Mouse (Mus musculus) adrenal gland, adult (tissue): Measurements from ENCODE around the gene Snx32.

Source experiments
- DNase-seq, 2 experiments: peaks; one replicate each; pipeline ENCODE4 v3.0.0; 2022 to 2023; ENCODE audit warnings: low spot score in 1 of 2; ENCODE audit not compliant: inconsistent age in 2 of 2

The Snx32 gene

GRCm38 (mm10) chr19:5512091-5513004, 2.0 kb upstream of the Snx32 start:
- peak; percentile 10 to 37 for DNase-seq

GRCm38 (mm10) chr19:5511074-5511632, 815 bp upstream of the Snx32 start:
- DNase-seq = no peak

DNA sequence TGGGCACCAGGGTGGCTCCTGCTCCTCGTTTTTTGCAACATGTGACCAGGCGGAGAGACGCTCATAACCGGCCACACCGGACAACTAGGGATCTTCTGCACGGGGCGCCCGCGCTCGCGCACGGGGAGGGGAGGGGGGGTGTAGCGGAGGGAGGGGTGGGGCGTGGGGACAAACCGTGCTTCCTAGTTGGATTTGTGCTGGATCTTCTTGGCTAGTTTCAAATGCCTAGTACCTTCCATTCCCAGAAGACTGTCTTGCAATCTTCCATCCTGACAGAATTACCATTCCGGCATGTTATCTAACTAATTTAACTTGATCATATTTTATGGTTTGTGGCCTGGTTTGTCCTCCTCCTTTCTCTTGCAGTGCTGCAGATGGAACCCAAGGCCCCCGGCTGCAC, 6.7 kb downstream of the Snx32 start, which contains the start of gene 1700020D05Rik:
TSS of gene 1700020D05Rik (minus strand) at position 101 of the 400 bp plus-strand sequence.
- DNase-seq = no peak

DNA sequence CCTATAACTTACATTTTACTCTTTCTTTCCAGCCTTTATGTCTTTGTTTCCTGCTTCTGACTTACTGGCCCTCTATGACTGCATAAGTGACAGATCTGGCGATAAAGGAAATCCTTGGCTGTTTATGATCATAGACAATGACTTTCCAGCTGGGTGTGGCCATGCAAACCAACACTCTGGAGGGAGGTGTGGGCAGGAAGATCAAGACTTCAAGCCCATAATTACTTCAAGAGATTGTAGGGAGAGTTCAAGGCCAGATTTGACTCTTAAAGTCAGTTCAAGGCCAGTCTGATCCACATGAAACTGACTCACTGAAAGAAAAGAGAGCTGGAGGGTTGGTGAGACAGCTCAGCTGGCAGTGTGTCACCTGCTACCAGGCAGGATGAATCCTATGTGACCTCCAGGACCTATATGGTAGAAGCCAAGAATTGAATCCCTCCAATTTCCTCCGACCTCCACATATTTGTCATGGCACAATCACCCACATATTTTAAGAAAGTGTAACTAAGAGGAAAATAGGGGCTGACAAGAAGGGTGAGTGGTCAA, 9.9 kb downstream of the Snx32 start:
- DNase-seq = peak; percentile 67 to 79

GRCm38 (mm10) chr19:5496052-5496370, 14.3 kb downstream of the Snx32 start:
- DNase-seq = peak in 1 of 2 experiments; percentile 10

- DNase-seq = peak in 1 of 2 experiments; percentile 39
Measured at GRCm38 (mm10) chr19:5495353-5496051, 14.8 kb downstream of the Snx32 start.

- DNase-seq = no peak
Measured at GRCm38 (mm10) chr19:5494314-5494713, 16.0 kb downstream of the Snx32 start.

GRCm38 (mm10) chr19:5493301-5493721, 17.0 kb downstream of the Snx32 start:
- peak in 1 of 2 experiments; percentile 73 for DNase-seq

DNA sequence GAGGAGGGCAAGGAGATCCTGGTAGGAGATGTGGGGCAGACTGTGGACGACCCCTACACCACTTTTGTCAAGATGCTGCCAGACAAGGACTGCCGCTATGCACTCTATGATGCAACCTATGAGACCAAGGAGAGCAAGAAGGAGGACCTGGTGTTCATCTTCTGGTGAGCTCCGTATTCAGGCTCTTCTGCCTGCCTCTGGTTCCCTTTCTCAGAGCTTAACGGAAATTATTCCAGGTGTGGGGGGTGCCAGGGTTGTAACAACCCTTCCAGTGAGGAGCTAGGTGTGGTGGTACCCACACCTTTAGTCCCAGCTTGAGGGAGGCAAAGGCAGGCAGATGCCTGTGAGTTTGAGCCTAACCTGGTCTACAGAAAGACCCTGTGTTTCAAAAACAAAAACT, 17.7 kb downstream of the Snx32 start:
- peak in 1 of 2 experiments; percentile 47 for DNase-seq

DNA sequence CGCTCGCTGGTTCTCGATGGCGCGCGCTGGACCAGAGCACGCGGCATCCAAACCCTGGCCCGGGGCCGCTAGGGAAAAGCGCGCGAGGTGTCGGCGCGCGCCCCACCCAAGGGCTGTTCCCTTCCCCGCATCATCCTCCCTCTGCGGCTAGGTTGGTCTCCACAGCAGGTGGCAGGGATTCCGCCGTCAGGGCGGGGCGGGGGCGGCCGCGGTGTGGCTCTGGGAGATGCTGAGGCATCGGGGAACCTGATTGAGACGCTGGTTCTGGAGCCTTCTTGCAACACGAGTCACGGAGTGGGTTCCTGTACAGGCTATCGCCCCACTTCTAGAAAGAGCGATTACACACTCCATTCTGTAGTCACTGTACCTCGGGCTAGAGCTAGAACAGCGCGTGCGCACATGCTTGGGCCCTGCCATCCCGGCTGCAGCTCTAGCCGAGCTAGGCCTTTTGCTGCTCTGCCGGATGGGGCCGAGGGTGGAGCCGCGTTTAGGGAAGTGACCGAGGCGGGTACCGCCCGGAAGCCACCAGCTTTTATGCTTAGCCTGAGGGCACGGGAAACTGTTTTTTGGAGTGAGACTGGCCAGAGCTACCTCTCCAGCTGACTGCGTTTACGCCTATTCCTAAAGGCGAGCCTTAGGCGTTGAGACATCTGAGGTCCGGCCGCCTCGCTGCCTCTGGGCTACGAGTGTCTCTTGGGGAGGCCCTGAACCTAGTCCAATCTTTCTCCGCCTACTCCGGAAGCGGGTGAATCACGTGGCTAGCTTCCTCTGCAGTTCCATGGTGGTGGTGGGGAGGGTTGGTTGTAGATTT, 19.2 kb downstream of the Snx32 start:
- DNase-seq = peak; percentile 90 to 97

DNA sequence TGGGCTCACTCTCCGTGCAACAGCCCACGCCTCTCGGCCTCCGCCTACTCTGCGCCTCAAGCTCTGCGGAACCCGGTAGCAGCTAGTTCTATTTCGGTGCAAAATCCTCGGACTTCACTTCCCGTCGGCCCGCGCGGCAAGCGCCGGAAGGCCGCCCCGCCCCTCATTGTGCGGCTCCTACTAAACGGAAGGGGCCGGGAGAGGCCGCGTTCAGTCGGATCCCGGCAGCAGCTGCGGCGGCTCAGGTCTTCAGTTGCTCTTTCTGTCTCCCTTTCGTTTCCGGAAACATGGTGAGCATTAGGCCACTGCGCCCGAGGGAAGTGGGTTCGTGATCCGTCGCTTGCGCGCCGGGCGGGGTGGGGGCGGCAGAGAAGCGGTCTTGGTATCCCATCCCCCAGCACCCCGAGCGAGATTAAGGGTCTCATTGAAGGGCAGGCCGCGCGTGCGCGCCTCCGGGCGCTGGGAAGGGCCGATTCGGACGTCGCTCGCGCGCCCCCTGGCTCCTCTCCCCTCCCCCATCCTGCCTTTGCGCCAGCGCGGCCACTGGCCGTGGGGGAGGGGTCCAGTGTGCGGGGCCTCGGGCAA, 19.9 kb downstream of the Snx32 start, which contains the start of gene Cfl1:
TSS of gene Cfl1 (plus strand) at position 143 of the 585 bp plus-strand sequence.
- peak; percentile 96 to 98 for DNase-seq

DNA sequence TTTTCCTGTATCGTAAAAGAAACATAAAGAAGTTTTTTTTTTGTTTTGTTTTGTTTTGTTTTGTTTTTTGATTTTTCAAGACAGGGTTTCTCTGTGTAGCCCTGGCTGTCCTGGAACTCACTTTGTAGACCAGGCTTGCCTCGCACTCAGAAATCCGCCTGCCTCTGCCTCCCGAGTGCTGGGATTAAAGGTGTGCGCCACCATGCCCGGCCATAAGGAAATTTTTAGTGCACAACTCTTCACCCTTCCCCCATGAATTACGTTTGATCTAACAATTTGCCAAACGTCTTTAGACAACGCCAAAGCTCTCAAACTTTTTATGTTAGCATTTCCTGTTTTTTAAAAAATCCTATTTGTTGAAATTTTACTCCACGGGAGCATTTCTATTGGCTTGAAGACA, 20.6 kb downstream of the Snx32 start:
- peak in 1 of 2 experiments; percentile 69 for DNase-seq

DNA sequence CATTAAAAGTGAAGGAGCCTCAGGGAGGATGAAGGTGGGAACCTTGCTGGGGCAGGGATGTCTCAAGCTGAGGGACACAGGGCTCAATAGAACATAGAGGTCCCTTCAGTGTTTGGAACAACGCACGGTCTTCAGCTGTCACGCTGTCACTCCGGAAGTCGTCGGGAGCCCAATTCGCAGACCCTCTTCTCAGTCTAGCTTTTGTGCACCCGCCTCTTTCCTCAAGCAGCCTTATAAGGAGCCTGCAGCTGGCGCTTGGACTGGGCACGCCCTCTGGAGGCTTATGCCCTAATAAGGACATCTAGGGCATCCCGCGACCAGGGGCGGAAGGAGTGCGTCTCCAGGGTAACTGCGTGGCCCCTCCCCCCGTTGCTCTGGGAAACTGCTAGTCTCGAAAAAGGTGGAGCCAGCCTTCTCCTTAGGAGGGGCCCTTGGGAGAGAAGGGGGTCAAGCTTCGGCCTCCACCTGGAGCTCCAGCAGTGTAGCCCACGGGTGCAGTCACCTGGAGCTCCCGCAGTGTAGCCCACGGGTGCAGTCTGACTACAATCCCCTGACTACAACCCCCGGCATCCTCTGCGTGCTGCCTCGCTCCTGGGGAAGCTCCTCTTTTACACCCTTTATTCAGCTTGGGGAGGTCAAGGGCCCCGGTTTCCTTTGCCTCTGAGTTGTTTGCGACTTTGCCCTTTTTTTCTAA, 21.3 kb downstream of the Snx32 start:
- DNase-seq = peak; percentile 98 to 99

GRCm38 (mm10) chr19:5487768-5488550, 22.4 kb downstream of the Snx32 start, which contains the start of gene Mus81:
Mus81 (minus strand) TSS chr19:5488402.
- peak; percentile 98 to 99 for DNase-seq

- no peak for DNase-seq
Measured at GRCm38 (mm10) chr19:5486771-5487170, 23.6 kb downstream of the Snx32 start.

DNA sequence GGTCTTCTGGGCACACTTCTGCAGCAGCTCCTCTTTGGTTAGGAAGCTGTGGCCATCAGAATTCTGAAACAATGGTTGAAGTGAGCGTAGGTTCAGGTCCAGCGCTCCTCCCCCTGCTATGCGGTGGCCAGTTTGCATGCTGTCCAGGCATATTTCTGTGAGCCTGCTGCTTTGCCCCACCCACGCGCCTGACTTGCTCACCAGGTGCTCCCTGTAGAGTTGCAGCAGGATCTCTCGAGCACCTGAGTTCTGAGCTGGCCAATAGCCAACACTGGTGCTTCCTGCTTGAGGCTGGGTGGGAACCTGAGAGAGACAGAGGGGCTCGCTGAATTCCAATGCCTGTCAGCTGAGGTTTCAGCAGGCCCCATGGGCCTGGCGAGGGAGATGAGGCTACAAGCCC, 24.1 kb downstream of the Snx32 start:
- DNase-seq = no peak

DNA sequence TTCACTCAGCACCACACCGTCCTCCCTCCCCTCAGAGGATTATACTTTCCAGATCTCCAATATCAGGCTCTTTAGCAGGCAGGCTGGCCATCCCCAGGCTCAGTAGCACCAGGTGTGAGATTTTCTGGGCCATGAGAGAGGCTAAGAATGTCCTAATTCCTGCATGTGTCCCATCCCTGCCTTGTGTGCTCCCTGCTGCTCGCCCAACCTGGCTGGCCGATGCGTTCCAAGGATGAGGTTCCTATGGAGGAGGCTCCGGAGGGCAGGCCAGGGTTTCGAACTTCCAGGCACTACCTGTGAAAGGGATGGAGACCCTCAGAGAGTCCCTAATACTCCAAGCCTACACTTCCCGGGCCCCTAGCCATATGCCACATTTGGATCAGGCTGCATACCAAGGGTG, 24.5 kb downstream of the Snx32 start:
- no peak for DNase-seq

DNA sequence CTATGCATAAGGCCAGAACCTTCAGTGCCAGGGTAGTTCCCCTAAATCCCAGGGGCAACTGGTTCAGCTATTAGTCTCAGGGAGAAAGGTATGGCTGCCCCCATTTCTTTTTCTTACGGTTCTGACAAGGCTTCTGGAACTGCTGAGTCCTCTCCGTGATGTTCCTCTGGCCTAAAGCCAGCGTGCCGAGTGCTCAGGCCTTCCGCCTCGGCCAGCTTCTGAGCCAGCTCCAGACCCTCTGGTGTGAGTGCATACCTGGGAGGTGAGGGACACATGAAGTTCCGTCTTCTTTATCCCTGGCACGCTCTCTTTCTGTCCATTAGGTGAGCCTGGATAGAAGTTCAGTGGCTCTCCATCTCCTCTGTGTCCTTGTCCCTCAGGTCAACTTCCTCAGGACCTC, 25.0 kb downstream of the Snx32 start:
- no peak for DNase-seq

GRCm38 (mm10) chr19:5484496-5484895, 25.8 kb downstream of the Snx32 start:
- DNase-seq = no peak
